Mouse (Mus musculus): ENCODE results near the gene Rpl37.

- no peak for TF ChIP-seq CTCF (IDR thresholded peaks at IDR 0.05; ENCODE audit: borderline replicate concordance, extremely low read depth, insufficient read depth, insufficient read length)
- no peak for TF ChIP-seq POLR2A (IDR thresholded peaks at IDR 0.05; ENCODE audit: borderline replicate concordance, extremely low read depth, insufficient read depth, insufficient read length, poor library complexity, severe bottlenecking)
These were observed 19.1 kb upstream of the Rpl37 start for GRCm38 (mm10) chr15:5097376-5097775.

Data from brain, embryonic 14.5 days (tissue).